Mouse (Mus musculus) CH12.LX (cell line): ENCODE measurements at regions not wholly inside any gene's neighbourhood (a gene's known extent, or its start where the extent isn't known, plus 50 kb on each side); places are given as distances from the start of the nearest gene placed in this dataset.

Source experiments
- CTCF ChIP-seq, 2 experiments: IDR thresholded peaks in 1 of 2; conservative IDR thresholded peaks in 1 of 2; 2 replicates each; pipeline ENCODE4 v1.5.1; 2011 to 2012; ENCODE audit warnings: low read depth in 2 of 2, low read length in 2 of 2, improper control_type of control experiment in 1 of 2, inconsistent platforms in 1 of 2, mild to moderate bottlenecking in 1 of 2, moderate library complexity in 1 of 2
- EP300 ChIP-seq: IDR thresholded peaks from 2 replicates; pipeline ENCODE4 v1.6.1; 2011; ENCODE audit warnings: low read length, improper control_type of control experiment
- HCFC1 ChIP-seq: IDR thresholded peaks from 2 replicates; pipeline ENCODE4 v1.6.1; 2012; ENCODE audit warnings: low read depth, mild to moderate bottlenecking, inconsistent platforms, low read length, improper control_type of control experiment
- IRF4 ChIP-seq: IDR thresholded peaks from 2 replicates; pipeline ENCODE4 v1.6.1; 2014; ENCODE audit warnings: low read depth, mild to moderate bottlenecking, inconsistent platforms, low read length, improper control_type of control experiment
- MAFK ChIP-seq: IDR thresholded peaks from 2 replicates; pipeline ENCODE4 v1.6.1; 2011; ENCODE audit warnings: low read length, improper control_type of control experiment; ENCODE audit not compliant: insufficient replicate concordance
- MYC ChIP-seq: IDR thresholded peaks from 2 replicates; pipeline ENCODE4 v1.6.1; 2011; ENCODE audit warnings: low read depth, mild to moderate bottlenecking, improper control_type of control experiment, low read length
- NRF1 ChIP-seq: IDR thresholded peaks from 2 replicates; pipeline ENCODE4 v1.6.1; 2014; ENCODE audit warnings: low read depth, mild to moderate bottlenecking, inconsistent platforms, low read length, improper control_type of control experiment, moderate library complexity
- PAX5 ChIP-seq: IDR thresholded peaks from 2 replicates; pipeline ENCODE4 v1.6.1; 2012; ENCODE audit warnings: low read length, inconsistent platforms, mixed read lengths
- POLR2A ChIP-seq: IDR thresholded peaks from 2 replicates; pipeline ENCODE4 v1.6.1; 2011; ENCODE audit warnings: low read depth, mild to moderate bottlenecking, improper control_type of control experiment, low read length
- RAD21 ChIP-seq: IDR thresholded peaks from 2 replicates; pipeline ENCODE4 v1.6.1; 2011; ENCODE audit warnings: low read depth, mild to moderate bottlenecking, low read length, improper control_type of control experiment, moderate library complexity
- UBTF ChIP-seq: IDR thresholded peaks from 2 replicates; pipeline ENCODE4 v1.6.1; 2012; ENCODE audit warnings: low read depth, mild to moderate bottlenecking, inconsistent platforms, low read length, improper control_type of control experiment, moderate library complexity
- ZNF384 ChIP-seq: IDR thresholded peaks from 2 replicates; pipeline ENCODE4 v1.6.1; 2012; ENCODE audit warnings: low read depth, low read length, improper control_type of control experiment, inconsistent platforms

GRCm38 (mm10) chr3:99049305-99049704 lies 91.6 kb upstream of the Wars2 start:
- peak; percentile 55 for TF ChIP-seq ZNF384
- no peak for TF ChIP-seq HCFC1
- TF ChIP-seq POLR2A, result no peak
- no peak for TF ChIP-seq IRF4
- peak; percentile 36 to 53 for TF ChIP-seq CTCF (conservative IDR thresholded peaks at IDR 0.05 in 1 of 2, IDR thresholded peaks at IDR 0.05 in 1 of 2; ENCODE audit: low read depth in 2 of 2, low read length in 2 of 2)
- TF ChIP-seq PAX5, result no peak
- no peak for TF ChIP-seq NRF1
- TF ChIP-seq EP300, result no peak
- no peak for TF ChIP-seq RAD21
- no peak for TF ChIP-seq MAFK
- no peak for TF ChIP-seq MYC
- no peak for TF ChIP-seq UBTF
